25 mouse cellular contexts compared by ENCODE assay signal in genomic region chr7:101770051-101770450, GRCm38 (mm10). TPM values are rescaled to one million over a fixed set of nuclear protein-coding genes. Genes with fewer than 3 reads are reported as not detected.
DNase-seq lines count a peak whose midpoint lies in the region; ATAC-seq and TF ChIP-seq lines count a peak whose summit lies in the region.
"Had no signal": no experiment of that assay in that cellular context is flagged by ENCODE, and none has a peak within 500 bp of the region (broad histone marks: within the 10 kb centered on the region; RNA-seq: fewer than 3 reads in every experiment).

No protein-coding gene starts in this region.

- no peak for DNase-seq in hindbrain, embryonic 10.5 days (ENCODE audit: low spot score)
- peak; percentile 35 to 43 for DNase-seq in left cerebral cortex, adult 2 months (ENCODE audit: extremely low spot score in 1 of 2, low spot score in 2 of 2)
- DNase-seq in left cerebral cortex, postnatal 10 days (ENCODE audit: extremely low spot score in 1 of 2, low spot score in 2 of 2): no peak
- DNase-seq in layer of hippocampus, adult 8-10 months (ENCODE audit: low spot score in 2 of 2): peak; percentile 21 to 35
- peak; percentile 26 for DNase-seq in right cerebral cortex, postnatal 25 days
- DNase-seq in thymus, postnatal 14 days: no peak
- DNase-seq: adrenal gland, postnatal 25 days; cerebellum, adult 18-20 months; cerebellum, postnatal 25 days; kidney, postnatal 4 days; lung, adult 18-20 months; thymus, postnatal 4 days had no signal

- WGBS in hindbrain, embryonic 10.5 days: 79% methylated on average over 7 of the region's 7 CpGs
- 61% methylated on average over 7 of the region's 7 CpGs for WGBS in hindbrain, embryonic 16.5 days

- no peak overlapping the region for H3K9ac ChIP-seq in hindbrain, embryonic 16.5 days (ENCODE audit: low read depth, low read length)
- H3K9ac ChIP-seq: forebrain, embryonic 12.5 days; midbrain, embryonic 15.5 days had no signal

- intact Hi-C loops in left cerebral cortex, adult 2 months (cut with DNase I): no loop called here
- intact Hi-C loops in left cerebral cortex, postnatal 10 days (cut with DNase I): no loop called here

- H3K9me3 ChIP-seq in hindbrain, embryonic 10.5 days: no peaks in the 10 kb centered on the region
- H3K9me3 ChIP-seq in hindbrain, embryonic 16.5 days (ENCODE audit: control insufficient read depth, low read length): no peaks in the 10 kb centered on the region
- H3K9me3 ChIP-seq: forebrain, embryonic 12.5 days; heart, embryonic 10.5 days; megakaryocyte, embryonic 14.5 days; midbrain, embryonic 15.5 days had no signal

- no peaks in the 10 kb centered on the region for H3K27me3 ChIP-seq in hindbrain, embryonic 10.5 days (ENCODE audit: insufficient read depth, poor library complexity, severe bottlenecking)
- H3K27me3 ChIP-seq in hindbrain, embryonic 16.5 days (replicated peaks; ENCODE audit: control insufficient read depth, insufficient read depth, low read length): no peaks in the 10 kb centered on the region
- H3K27me3 ChIP-seq: CH12.LX; forebrain, embryonic 12.5 days; megakaryocyte, embryonic 14.5 days; midbrain, embryonic 15.5 days had no signal

- no peak overlapping the region for H3K4me3 ChIP-seq in hindbrain, embryonic 10.5 days
- H3K4me3 ChIP-seq in hindbrain, embryonic 16.5 days (ENCODE audit: low read length): no peak overlapping the region
- no peak overlapping the region for H3K4me3 ChIP-seq in left cerebral cortex, adult 2 months
- H3K4me3 ChIP-seq: forebrain, embryonic 12.5 days; heart, embryonic 10.5 days; megakaryocyte, embryonic 14.5 days; midbrain, embryonic 15.5 days; myocyte had no signal

- ATAC-seq in hindbrain, embryonic 16.5 days: no peak
- ATAC-seq: intestine, embryonic 16.5 days; midbrain, embryonic 15.5 days had no signal

- peaks cover 31% of the 10 kb centered on the region for H3K4me1 ChIP-seq in hindbrain, embryonic 10.5 days (replicated peaks)
- H3K4me1 ChIP-seq in hindbrain, embryonic 16.5 days (ENCODE audit: control insufficient read depth, insufficient read depth, low read depth, low read length): peaks cover 4% of the 10 kb centered on the region

- no peak for TF ChIP-seq CTCF in left cerebral cortex, adult 2 months (IDR thresholded peaks at IDR 0.05)

- H3K4me2 ChIP-seq in hindbrain, embryonic 16.5 days (ENCODE audit: low read length): no peak overlapping the region
- H3K4me2 ChIP-seq: forebrain, embryonic 12.5 days; liver, embryonic 11.5 days; midbrain, embryonic 15.5 days had no signal

- H3K36me3 ChIP-seq in hindbrain, embryonic 10.5 days: peaks cover 39% of the 10 kb centered on the region
- no peaks in the 10 kb centered on the region for H3K36me3 ChIP-seq in hindbrain, embryonic 16.5 days (ENCODE audit: control insufficient read depth, insufficient read depth, low read length)
- H3K36me3 ChIP-seq: midbrain, embryonic 15.5 days had no signal

- H3K27ac ChIP-seq in hindbrain, embryonic 10.5 days: 0 out of 2 replicates have a peak overlapping the region, but pooled peaks have one; percentile 35
- no peak overlapping the region for H3K27ac ChIP-seq in hindbrain, embryonic 16.5 days (ENCODE audit: low read depth, low read length)
- H3K27ac ChIP-seq in left cerebral cortex, adult 2 months: peak overlapping the region; percentile 66
- H3K27ac ChIP-seq: forebrain, embryonic 12.5 days; heart, embryonic 10.5 days; midbrain, embryonic 15.5 days had no signal

RNA-seq across cellular contexts. Expression of gene Phox2a, which starts 48.1 kb away (rescaled TPM):
- polyA plus RNA-seq in hindbrain, embryonic 10.5 days (2016; fragmentation: Nextera tagmentation; extraction: Ambion mirVana): 2.2 and 4.7 TPM in 2 replicates
- polyA plus RNA-seq in hindbrain, embryonic 16.5 days (2015; fragmentation: Nextera tagmentation; extraction: Ambion mirVana): 1.1 and 1.8 TPM in 2 replicates
- total RNA-seq in left cerebral cortex, adult 2 months (2021): not detected
- not detected for total RNA-seq in left cerebral cortex, postnatal 10 days (2021)
- under 1 TPM in 1 of 4 experiments, not detected in 3; 0.20 TPM for total RNA-seq in layer of hippocampus, adult 8-10 months (2022)
- total RNA-seq: CH12.LX, MEL had no signal
- polyA plus RNA-seq: forebrain, embryonic 12.5 days; frontal cortex, adult 2 months; kidney, embryonic 14.5 days; limb, embryonic 11.5 days had no signal

Comparison
In these comparisons a context has a peak if more than half of its experiments do, and no peak if none do; other contexts are left out.
1. DNase-seq: peak in left cerebral cortex, adult 2 months (2 of 2), layer of hippocampus, adult 8-10 months (2 of 2) and right cerebral cortex, postnatal 25 days (single experiment); none in hindbrain, embryonic 10.5 days (single experiment), left cerebral cortex, postnatal 10 days (0 of 2) and thymus, postnatal 14 days (single experiment).